In the genomic region with DNA sequence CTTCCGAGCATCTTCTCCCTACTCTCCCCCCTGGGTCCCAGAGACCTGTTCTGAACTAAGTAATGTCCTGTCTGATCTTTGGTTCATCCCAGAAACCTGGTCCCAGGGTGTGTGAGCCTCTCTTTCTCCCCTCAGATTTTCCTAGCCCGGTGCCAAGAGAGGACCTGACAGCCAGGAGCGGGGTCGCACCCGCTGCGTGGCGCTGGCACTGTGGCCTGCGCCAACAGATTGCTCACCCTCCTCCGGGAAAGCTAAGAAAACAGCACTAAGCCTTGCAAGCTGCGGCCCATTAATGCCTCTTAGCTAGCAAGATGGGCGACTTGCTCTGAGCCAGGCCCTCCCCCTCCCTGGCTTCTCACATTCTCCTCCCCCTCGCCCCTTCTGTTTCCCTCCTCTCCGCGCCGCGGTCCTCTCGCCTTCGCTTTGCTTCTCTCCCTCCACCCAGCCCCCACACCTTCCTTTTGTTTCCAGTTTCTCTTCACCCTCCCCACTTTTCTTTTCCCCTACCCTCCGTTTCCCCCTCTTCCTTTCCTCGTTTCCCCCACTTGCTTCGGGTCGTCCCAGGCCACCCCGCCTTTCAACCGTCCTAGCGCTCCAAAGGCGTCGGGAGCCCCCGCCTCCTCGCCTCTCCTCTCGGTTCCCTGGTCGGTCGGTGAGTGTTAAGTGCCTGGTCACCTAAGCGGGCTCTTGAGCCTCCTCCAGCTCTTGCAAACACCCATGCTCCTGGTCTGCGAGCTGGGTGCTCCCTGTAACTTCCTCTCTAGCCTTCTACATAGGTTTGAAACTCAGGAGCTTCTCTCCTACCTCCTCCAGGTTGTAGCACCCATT, we compare ENCODE assay signal across 8 mouse cellular contexts. TPM values are rescaled to one million over a fixed set of nuclear protein-coding genes. Genes with fewer than 3 reads are reported as not detected.
DNase-seq lines count a peak whose midpoint lies in the region; ATAC-seq lines count a peak whose summit lies in the region.

No protein-coding gene starts in this region.

- 0 out of 2 replicates have a peak overlapping the region, but pooled peaks have one; percentile 32 for H3K9ac ChIP-seq in embryonic facial prominence, embryonic 13.5 days
- no peak overlapping the region for H3K9ac ChIP-seq in liver, embryonic 16.5 days (ENCODE audit: low read depth, low read length)

- peak; percentile 87 for DNase-seq in heart, adult 11 months
- no peak for DNase-seq in heart, adult 9 months (ENCODE audit: low spot score in 2 of 2)
- DNase-seq in NIH3T3 (ENCODE audit: low read depth) = peak; percentile 88
- peak; percentile 81 to 85 for DNase-seq in right cerebral cortex, postnatal 10 days (ENCODE audit: low spot score in 2 of 2)
- DNase-seq in spleen, postnatal 36 days (ENCODE audit: low spot score in 2 of 2) = no peak

- H3K4me3 ChIP-seq in embryonic facial prominence, embryonic 13.5 days = peak overlapping the region; percentile 35
- H3K4me3 ChIP-seq in liver, embryonic 16.5 days (ENCODE audit: low read depth, low read length) = peak overlapping the region; percentile 28; the same call in 1 of the 2 replicates

- H3K4me2 ChIP-seq in embryonic facial prominence, embryonic 13.5 days = peak overlapping the region; percentile 57
- peak overlapping the region; percentile 26; the same call in 1 of the 2 replicates for H3K4me2 ChIP-seq in liver, embryonic 16.5 days (ENCODE audit: low read depth, low read length)

- WGBS in embryonic facial prominence, embryonic 13.5 days = under 1% methylated on average over 34 of the region's 34 CpGs
- 2% methylated on average over 34 of the region's 34 CpGs for WGBS in liver, embryonic 16.5 days (ENCODE audit: insufficient replicate concordance)

- peaks cover 99% of the 10 kb centered on the region for H3K27me3 ChIP-seq in embryonic facial prominence, embryonic 13.5 days
- H3K27me3 ChIP-seq in liver, embryonic 16.5 days (ENCODE audit: control insufficient read depth, insufficient read depth, low read depth, low read length) = peaks cover 94% of the 10 kb centered on the region

- no peak for ATAC-seq in embryonic facial prominence, embryonic 13.5 days (ENCODE audit: insufficient number of reproducible peaks, insufficient read depth, low FRiP score, low TSS enrichment, low read depth)
- ATAC-seq in inflammation-experienced regulatory T-cells, adult 6 months = peak; percentile 37
- ATAC-seq in liver, embryonic 16.5 days (ENCODE audit: low read depth) = no peak

- no peaks in the 10 kb centered on the region for H3K36me3 ChIP-seq in embryonic facial prominence, embryonic 13.5 days
- H3K36me3 ChIP-seq in liver, embryonic 16.5 days (ENCODE audit: control insufficient read depth, insufficient read depth) = no peaks in the 10 kb centered on the region

- no peak overlapping the region for H3K27ac ChIP-seq in embryonic facial prominence, embryonic 13.5 days
- no peak overlapping the region for H3K27ac ChIP-seq in liver, embryonic 16.5 days (ENCODE audit: low read length)

- peaks cover 34% of the 10 kb centered on the region for H3K4me1 ChIP-seq in embryonic facial prominence, embryonic 13.5 days
- H3K4me1 ChIP-seq in liver, embryonic 16.5 days (ENCODE audit: control insufficient read depth, low read depth, low read length) = peaks cover 3% of the 10 kb centered on the region

- no peaks in the 10 kb centered on the region for H3K9me3 ChIP-seq in embryonic facial prominence, embryonic 13.5 days
- no peaks in the 10 kb centered on the region for H3K9me3 ChIP-seq in liver, embryonic 16.5 days (replicated peaks; ENCODE audit: control insufficient read depth, low read length)

RNA-seq across cellular contexts. Expression of a gene that starts 7.8 kb away (rescaled TPM):
- polyA plus RNA-seq in embryonic facial prominence, embryonic 13.5 days (2015; fragmentation: Nextera tagmentation; extraction: Ambion mirVana) = 1.7 and 3.1 TPM in 2 replicates
- 10 to 100 TPM; 36.9 to 46.4 (median 42.7) TPM for polyA plus RNA-seq in inflammation-experienced regulatory T-cells, adult 6 months (2017; shearing (Covaris generic))
- polyA plus RNA-seq in liver, embryonic 16.5 days (2015; fragmentation: Nextera tagmentation; extraction: Ambion mirVana) = 51.8 and 59.6 TPM in 2 replicates

Comparison
In these comparisons a context has a peak if more than half of its experiments do, and no peak if none do; other contexts are left out.
1. DNase-seq: peak in heart, adult 11 months (single experiment), NIH3T3 (single experiment) and right cerebral cortex, postnatal 10 days (2 of 2); none in heart, adult 9 months (0 of 2) and spleen, postnatal 36 days (0 of 2).